Mouse (Mus musculus): ENCODE measurements at regions not wholly inside any gene's neighbourhood (a gene's known extent, or its start where the extent isn't known, plus 50 kb on each side); places are given as distances from the start of the nearest gene placed in this dataset.

- TF ChIP-seq CTCF (IDR thresholded peaks at IDR 0.05; ENCODE audit: control insufficient read depth, insufficient read depth, low read length) = no peak
- TF ChIP-seq POLR2A (IDR thresholded peaks at IDR 0.05; ENCODE audit: borderline replicate concordance, control insufficient read depth, low read depth, low read length) = no peak
Measured at GRCm38 (mm10) chr14:80471470-80471869, 487.6 kb downstream of the Olfm4 start.

Data from bone marrow, adult 2 months (tissue).